Mouse (Mus musculus) CH12.LX (cell line): ENCODE data around the gene Smyd3.

ENCODE experiments used
- CTCF ChIP-seq, 2 experiments: IDR thresholded peaks in 1 of 2; conservative IDR thresholded peaks in 1 of 2; 2 replicates each; pipeline ENCODE4 v1.5.1; 2011 to 2012; ENCODE audit warnings: low read depth in 2 of 2, low read length in 2 of 2, improper control_type of control experiment in 1 of 2, inconsistent platforms in 1 of 2, mild to moderate bottlenecking in 1 of 2, moderate library complexity in 1 of 2
- GABPA ChIP-seq: IDR thresholded peaks from 2 replicates; pipeline ENCODE4 v1.6.1; 2012; ENCODE audit warnings: low read depth, low read length, improper control_type of control experiment, inconsistent platforms; ENCODE audit not compliant: insufficient replicate concordance
- MXI1 ChIP-seq: IDR thresholded peaks from 2 replicates; pipeline ENCODE4 v1.6.1; 2011; ENCODE audit warnings: mild to moderate bottlenecking, low read depth, low read length, improper control_type of control experiment
- MYC ChIP-seq: IDR thresholded peaks from 2 replicates; pipeline ENCODE4 v1.6.1; 2011; ENCODE audit warnings: low read depth, mild to moderate bottlenecking, improper control_type of control experiment, low read length
- SMC3 ChIP-seq: IDR thresholded peaks from 2 replicates; pipeline ENCODE4 v1.6.1; 2011; ENCODE audit warnings: low read depth, low read length, improper control_type of control experiment

DNA sequence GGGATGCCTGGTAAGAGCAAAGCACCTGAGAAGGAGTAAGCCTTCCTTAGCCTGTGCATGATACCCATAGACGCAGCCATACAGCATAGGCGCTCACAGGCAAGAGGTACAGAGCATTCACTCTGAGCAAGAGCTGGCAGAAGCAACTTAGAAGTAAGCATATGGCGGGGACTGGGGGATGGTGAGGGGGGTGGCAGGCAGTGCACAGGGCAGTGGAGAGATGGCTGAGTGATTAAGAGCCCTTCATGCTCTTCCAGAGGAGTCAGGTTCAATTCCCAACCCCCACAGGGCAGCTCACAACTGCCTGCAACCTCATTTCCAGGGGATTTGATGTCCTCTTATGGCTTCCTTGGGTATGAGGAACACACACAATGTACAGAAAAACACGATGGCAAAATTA, 45.4 kb upstream of the Smyd3 start:
- no peak for TF ChIP-seq CTCF (conservative IDR thresholded peaks at IDR 0.05 in 1 of 2, IDR thresholded peaks at IDR 0.05 in 1 of 2; ENCODE audit: low read depth in 2 of 2, low read length in 2 of 2)
- TF ChIP-seq MXI1, result no peak
- no peak for TF ChIP-seq SMC3
- no peak for TF ChIP-seq MYC
- no peak for TF ChIP-seq GABPA
